Mouse (Mus musculus): ENCODE measurements around the gene Svop. TPM values are rescaled to one million over a fixed set of nuclear protein-coding genes. Genes with fewer than 3 reads are reported as not detected.

Svop gene
- total and polyA plus RNA-seq, 2 experiments from 2014 or later = not detected

- Histone ChIP-seq H3K4me1 (ENCODE audit: control insufficient read depth, insufficient read depth) (peaks cover 18% of the 10 kb centered on the region; the same call in 1 of the 2 replicates), H3K9ac (replicated peaks; ENCODE audit: low read depth, low read length) (no peak overlapping the region), H3K9me3 (replicated peaks; ENCODE audit: control insufficient read depth, low read length) (no peaks in the 10 kb centered on the region), H3K4me3 (ENCODE audit: low read depth, low read length) (no peak overlapping the region), H3K36me3 (replicated peaks; ENCODE audit: control insufficient read depth, insufficient read depth, low read length) (peaks cover 9% of the 10 kb centered on the region; the same call in 1 of the 2 replicates), H3K4me2 (ENCODE audit: low read depth, low read length) (no peak overlapping the region), H3K27me3 (ENCODE audit: control insufficient read depth, insufficient read depth, low read length) (no peaks in the 10 kb centered on the region), H3K27ac (ENCODE audit: low read depth) (no peak overlapping the region)
- WGBS = 84% methylated on average over 6 of the region's 6 CpGs
- DNase-seq (ENCODE audit: low spot score) (no peak), ATAC-seq (ENCODE audit: insufficient read depth, low read depth) (no peak)
- TF ChIP-seq CTCF (IDR thresholded peaks at IDR 0.05; ENCODE audit: low read depth) = no peak
- no peak for TF ChIP-seq EP300 (IDR thresholded peaks at IDR 0.05; ENCODE audit: low read depth)
Observed at GRCm38 (mm10) chr5:113981171-113981570, 110.2 kb downstream of the Svop start.

GRCm38 (mm10) chr5:113980511-113980910 lies 110.9 kb downstream of the Svop start:
- no peaks in the 10 kb centered on the region for H3K27me3 ChIP-seq (ENCODE audit: control insufficient read depth, insufficient read depth, low read length)
- peaks cover 18% of the 10 kb centered on the region for H3K4me1 ChIP-seq (ENCODE audit: control insufficient read depth, insufficient read depth)
- no peak for ATAC-seq (ENCODE audit: insufficient read depth, low read depth)
- H3K4me3 ChIP-seq (ENCODE audit: low read depth, low read length) = no peak overlapping the region
- TF ChIP-seq CTCF (IDR thresholded peaks at IDR 0.05; ENCODE audit: low read depth) (no peak), EP300 (IDR thresholded peaks at IDR 0.05; ENCODE audit: low read depth) (no peak)
- H3K9me3 ChIP-seq (replicated peaks; ENCODE audit: control insufficient read depth, low read length) = no peaks in the 10 kb centered on the region
- no peak overlapping the region for H3K4me2 ChIP-seq (ENCODE audit: low read depth, low read length)
- H3K27ac ChIP-seq (ENCODE audit: low read depth) = no peak overlapping the region
- DNase-seq (ENCODE audit: low spot score) = no peak
- 68% methylated on average over 1 of the region's 1 CpGs for WGBS
- H3K36me3 ChIP-seq (replicated peaks; ENCODE audit: control insufficient read depth, insufficient read depth, low read length) = peaks cover 9% of the 10 kb centered on the region; the same call in 1 of the 2 replicates
- no peak overlapping the region for H3K9ac ChIP-seq (replicated peaks; ENCODE audit: low read depth, low read length)

- Histone ChIP-seq H3K27me3 (ENCODE audit: control insufficient read depth, insufficient read depth, low read length) (no peaks in the 10 kb centered on the region), H3K4me3 (ENCODE audit: low read depth, low read length) (no peak overlapping the region), H3K4me1 (ENCODE audit: control insufficient read depth, insufficient read depth) (peaks cover 33% of the 10 kb centered on the region), H3K9ac (replicated peaks; ENCODE audit: low read depth, low read length) (no peak overlapping the region), H3K4me2 (ENCODE audit: low read depth, low read length) (no peak overlapping the region), H3K36me3 (replicated peaks; ENCODE audit: control insufficient read depth, insufficient read depth, low read length) (peaks cover 9% of the 10 kb centered on the region; the same call in 1 of the 2 replicates), H3K27ac (ENCODE audit: low read depth) (no peak overlapping the region), H3K9me3 (replicated peaks; ENCODE audit: control insufficient read depth, low read length) (no peaks in the 10 kb centered on the region)
- DNase-seq (ENCODE audit: low spot score) (no peak), ATAC-seq (ENCODE audit: insufficient read depth, low read depth) (no peak)
- TF ChIP-seq EP300 (IDR thresholded peaks at IDR 0.05; ENCODE audit: low read depth) (no peak), CTCF (IDR thresholded peaks at IDR 0.05; ENCODE audit: low read depth) (no peak)
- WGBS = 80% methylated on average over 8 of the region's 8 CpGs
Observed at GRCm38 (mm10) chr5:113977309-113977708, 114.1 kb downstream of the Svop start.

Other genes with a start within 250 kb of the Svop start
- 78.2 and 93.4 TPM in 2 replicates for gene Coro1c, start 182.8 kb downstream of the Svop start, total RNA-seq (2014; rRNA removed; ENCODE audit: low replicate concordance)
- gene Coro1c, start 182.8 kb downstream of the Svop start, polyA plus RNA-seq (2015; fragmentation: Nextera tagmentation; extraction: Ambion mirVana) = 40.0 and 46.6 TPM in 2 replicates
- 7.1 and 10.0 TPM in 2 replicates for gene Ssh1, start 97.7 kb downstream of the Svop start, total RNA-seq (2014; rRNA removed; ENCODE audit: low replicate concordance)
- 5.8 and 6.8 TPM in 2 replicates for gene Ssh1, start 97.7 kb downstream of the Svop start, polyA plus RNA-seq (2015; fragmentation: Nextera tagmentation; extraction: Ambion mirVana)
- not detected in 2 replicates for gene Dao, start 87.9 kb downstream of the Svop start, total RNA-seq (2014; rRNA removed; ENCODE audit: low replicate concordance)
- not detected in 2 replicates for gene Dao, start 87.9 kb downstream of the Svop start, polyA plus RNA-seq (2015; fragmentation: Nextera tagmentation; extraction: Ambion mirVana)
- 16.0 and 18.2 TPM in 2 replicates for gene Usp30, start 26.1 kb downstream of the Svop start, total RNA-seq (2014; rRNA removed; ENCODE audit: low replicate concordance)
- 6.1 and 6.3 TPM in 2 replicates for gene Usp30, start 26.1 kb downstream of the Svop start, polyA plus RNA-seq (2015; fragmentation: Nextera tagmentation; extraction: Ambion mirVana)
- gene Alkbh2, start 36.6 kb upstream of the Svop start, total RNA-seq (2014; rRNA removed; ENCODE audit: low replicate concordance) = 0.27 and 2.4 TPM in 2 replicates
- 4.0 and 4.1 TPM in 2 replicates for gene Alkbh2, start 36.6 kb upstream of the Svop start, polyA plus RNA-seq (2015; fragmentation: Nextera tagmentation; extraction: Ambion mirVana)
- gene Ung, start 38.8 kb upstream of the Svop start, total RNA-seq (2014; rRNA removed; ENCODE audit: low replicate concordance) = 15.0 and 31.4 TPM in 2 replicates
- gene Ung, start 38.8 kb upstream of the Svop start, polyA plus RNA-seq (2015; fragmentation: Nextera tagmentation; extraction: Ambion mirVana) = 25.0 and 26.5 TPM in 2 replicates
- 50.7 and 70.1 TPM in 2 replicates for gene Acacb, start 55.0 kb upstream of the Svop start, total RNA-seq (2014; rRNA removed; ENCODE audit: low replicate concordance)
- gene Acacb, start 55.0 kb upstream of the Svop start, polyA plus RNA-seq (2015; fragmentation: Nextera tagmentation; extraction: Ambion mirVana) = 15.3 and 17.5 TPM in 2 replicates
- not detected in 2 replicates for gene Foxn4, start 182.2 kb upstream of the Svop start, total RNA-seq (2014; rRNA removed; ENCODE audit: low replicate concordance)
- gene Foxn4, start 182.2 kb upstream of the Svop start, polyA plus RNA-seq (2015; fragmentation: Nextera tagmentation; extraction: Ambion mirVana) = not detected in 2 replicates
- 5.9 TPM in 1 of 2 replicates, not detected in the other for gene Myo1h, start 197.6 kb upstream of the Svop start, total RNA-seq (2014; rRNA removed; ENCODE audit: low replicate concordance)
- 0.53 and 0.63 TPM in 2 replicates for gene Myo1h, start 197.6 kb upstream of the Svop start, polyA plus RNA-seq (2015; fragmentation: Nextera tagmentation; extraction: Ambion mirVana)